Mouse (Mus musculus): Measurements from ENCODE around the gene Zfp113. TPM values are rescaled to one million over a fixed set of nuclear protein-coding genes. Genes with fewer than 3 reads are reported as not detected.

The Zfp113 gene
- polyA plus RNA-seq, 1 experiment from 2014 or later: 25.5 TPM

MicroRNAs within 50 kb of the gene (microRNA counts, 519-probe panel; counts per million panel counts)
- microRNA mmu-miR-106b (5,527 counts per million, percentile 90 among the panel's probes with 10 or more counts), microRNA mmu-miR-25 (7,584 counts per million, percentile 99 among the panel's probes with 10 or more counts), microRNA mmu-miR-93 (5,734 counts per million, percentile 93 among the panel's probes with 10 or more counts)

Small RNAs within 50 kb of the gene (microRNA-seq; reads per million reads assigned to microRNA genes)
- gene Mir106b: 10,981 reads per million, percentile 95 among the genes with 10 or more reads in this experiment
- 921 reads per million, percentile 76 among the genes with 10 or more reads in this experiment for gene Mir25
- gene Mir93: 16,343 reads per million, percentile 97 among the genes with 10 or more reads in this experiment

Other genes starting within 250 kb of the Zfp113 start
- gene Cyp3a13, start 234.1 kb downstream of the Zfp113 start, polyA plus RNA-seq (2016; fragmentation: Nextera tagmentation; extraction: Ambion mirVana): not detected in 2 replicates
- 0.32 and 0.41 TPM in 2 replicates for gene Gjc3, start 192.6 kb downstream of the Zfp113 start, polyA plus RNA-seq (2016; fragmentation: Nextera tagmentation; extraction: Ambion mirVana)
- not detected in 2 replicates for gene Azgp1, start 174.2 kb downstream of the Zfp113 start, polyA plus RNA-seq (2016; fragmentation: Nextera tagmentation; extraction: Ambion mirVana)
- not detected in 2 replicates for gene Smok3a, start 134.5 kb downstream of the Zfp113 start, polyA plus RNA-seq (2016; fragmentation: Nextera tagmentation; extraction: Ambion mirVana)
- not detected in 2 replicates for gene Smok3b, start 134.3 kb downstream of the Zfp113 start, polyA plus RNA-seq (2016; fragmentation: Nextera tagmentation; extraction: Ambion mirVana)
- gene Smok3c, start 102.5 kb downstream of the Zfp113 start, polyA plus RNA-seq (2016; fragmentation: Nextera tagmentation; extraction: Ambion mirVana): not detected in 2 replicates
- gene Zkscan1, start 70.7 kb downstream of the Zfp113 start, polyA plus RNA-seq (2016; fragmentation: Nextera tagmentation; extraction: Ambion mirVana): 26.3 and 29.2 TPM in 2 replicates
- 80.7 and 85.4 TPM in 2 replicates for gene Zscan21, start 38.8 kb downstream of the Zfp113 start, polyA plus RNA-seq (2016; fragmentation: Nextera tagmentation; extraction: Ambion mirVana)
- 333 and 336 TPM in 2 replicates for gene Cops6, start 5.3 kb upstream of the Zfp113 start, polyA plus RNA-seq (2016; fragmentation: Nextera tagmentation; extraction: Ambion mirVana)
- 30.1 and 32.4 TPM in 2 replicates for gene Ap4m1, start 16.3 kb upstream of the Zfp113 start, polyA plus RNA-seq (2016; fragmentation: Nextera tagmentation; extraction: Ambion mirVana)
- 239 and 243 TPM in 2 replicates for gene Mcm7, start 16.7 kb upstream of the Zfp113 start, polyA plus RNA-seq (2016; fragmentation: Nextera tagmentation; extraction: Ambion mirVana)
- gene Taf6, start 31.7 kb upstream of the Zfp113 start, polyA plus RNA-seq (2016; fragmentation: Nextera tagmentation; extraction: Ambion mirVana): 112 and 117 TPM in 2 replicates
- 60.8 and 61.1 TPM in 2 replicates for gene Cnpy4, start 31.7 kb upstream of the Zfp113 start, polyA plus RNA-seq (2016; fragmentation: Nextera tagmentation; extraction: Ambion mirVana)
- 9.3 and 11.4 TPM in 2 replicates for gene Mblac1, start 38.6 kb upstream of the Zfp113 start, polyA plus RNA-seq (2016; fragmentation: Nextera tagmentation; extraction: Ambion mirVana)
- gene Nxpe5, start 70.2 kb upstream of the Zfp113 start, polyA plus RNA-seq (2016; fragmentation: Nextera tagmentation; extraction: Ambion mirVana): not detected in 2 replicates
- gene Lamtor4, start 99.7 kb upstream of the Zfp113 start, polyA plus RNA-seq (2016; fragmentation: Nextera tagmentation; extraction: Ambion mirVana): 50.9 and 57.0 TPM in 2 replicates
- 11.3 and 12.3 TPM in 2 replicates for gene BC037034, start 108.3 kb upstream of the Zfp113 start, polyA plus RNA-seq (2016; fragmentation: Nextera tagmentation; extraction: Ambion mirVana)
- 3.7 and 4.3 TPM in 2 replicates for gene Gal3st4, start 117.1 kb upstream of the Zfp113 start, polyA plus RNA-seq (2016; fragmentation: Nextera tagmentation; extraction: Ambion mirVana)
- gene Gm43720, start 124.2 kb upstream of the Zfp113 start, polyA plus RNA-seq (2016; fragmentation: Nextera tagmentation; extraction: Ambion mirVana): 0.23 TPM in 1 of 2 replicates, not detected in the other
- gene Gpc2, start 124.3 kb upstream of the Zfp113 start, polyA plus RNA-seq (2016; fragmentation: Nextera tagmentation; extraction: Ambion mirVana): 70.1 and 75.3 TPM in 2 replicates
- gene Stag3, start 124.5 kb upstream of the Zfp113 start, polyA plus RNA-seq (2016; fragmentation: Nextera tagmentation; extraction: Ambion mirVana): 7.9 and 8.7 TPM in 2 replicates
- gene Pvrig, start 186.2 kb upstream of the Zfp113 start, polyA plus RNA-seq (2016; fragmentation: Nextera tagmentation; extraction: Ambion mirVana): 0.15 TPM in 1 of 2 replicates, not detected in the other

All from embryonic facial prominence, embryonic 12.5 days (tissue).